Mouse (Mus musculus) testis, postnatal 10 days (tissue): ENCODE data around the gene Arid5a.

Source experiments
- DNase-seq: peaks from one replicate; pipeline ENCODE4 v3.0.0; 2021; ENCODE audit warnings: low spot score

Gene Arid5a

GRCm38 (mm10) chr1:36294402-36294801 is 13.1 kb upstream of the Arid5a start:
- DNase-seq, result no peak

GRCm38 (mm10) chr1:36296466-36297149 is 10.9 kb upstream of the Arid5a start:
- DNase-seq, result no peak

- no peak for DNase-seq
These were observed 9.4 kb upstream of the Arid5a start for GRCm38 (mm10) chr1:36298107-36298506.

GRCm38 (mm10) chr1:36299126-36299525 is 8.4 kb upstream of the Arid5a start:
- DNase-seq, result no peak

GRCm38 (mm10) chr1:36299676-36300075 is 7.9 kb upstream of the Arid5a start:
- no peak for DNase-seq

GRCm38 (mm10) chr1:36300486-36300885 is 7.0 kb upstream of the Arid5a start:
- no peak for DNase-seq

- no peak for DNase-seq
These were observed 5.3 kb upstream of the Arid5a start for GRCm38 (mm10) chr1:36302273-36302672.

- DNase-seq, result no peak
These were observed 4.6 kb upstream of the Arid5a start for GRCm38 (mm10) chr1:36302957-36303356.

- peak; percentile 74 for DNase-seq
These were observed 3.9 kb upstream of the Arid5a start for GRCm38 (mm10) chr1:36303381-36304320.

GRCm38 (mm10) chr1:36304764-36305163 is 2.8 kb upstream of the Arid5a start:
- no peak for DNase-seq

- no peak for DNase-seq
These were observed 1.4 kb upstream of the Arid5a start for GRCm38 (mm10) chr1:36306120-36306519.

GRCm38 (mm10) chr1:36307121-36307494 is 425 bp upstream of the Arid5a start:
- no peak for DNase-seq

- DNase-seq, result no peak
These were observed 943 bp downstream of the Arid5a start for GRCm38 (mm10) chr1:36308451-36308901.

GRCm38 (mm10) chr1:36308966-36309475 is 1.5 kb downstream of the Arid5a start:
- DNase-seq, result no peak

- no peak for DNase-seq
These were observed 2.0 kb downstream of the Arid5a start for GRCm38 (mm10) chr1:36309498-36309901.

- no peak for DNase-seq
These were observed 7.6 kb downstream of the Arid5a start for GRCm38 (mm10) chr1:36314959-36315775.

- no peak for DNase-seq
These were observed 8.2 kb downstream of the Arid5a start for GRCm38 (mm10) chr1:36315776-36316100.

- DNase-seq, result no peak
These were observed 13.6 kb downstream of the Arid5a start for GRCm38 (mm10) chr1:36321164-36321563.

- no peak for DNase-seq
These were observed 14.5 kb downstream of the Arid5a start for GRCm38 (mm10) chr1:36321829-36322573.

- no peak for DNase-seq
These were observed 15.5 kb downstream of the Arid5a start for GRCm38 (mm10) chr1:36323076-36323475.

- DNase-seq, result peak; percentile 64
These were observed 16.4 kb downstream of the Arid5a start for GRCm38 (mm10) chr1:36323746-36324448.
